Mouse (Mus musculus): ENCODE data around the gene Aldh1a3. TPM values are rescaled to one million over a fixed set of nuclear protein-coding genes. Genes with fewer than 3 reads are reported as not detected.
A peak's percentile ranks its signal among the peaks of the same experiment; 100 is the strongest.

Aldh1a3 gene
- polyA plus RNA-seq, 1 experiment from 2014 or later, result 2.9 TPM

DNA sequence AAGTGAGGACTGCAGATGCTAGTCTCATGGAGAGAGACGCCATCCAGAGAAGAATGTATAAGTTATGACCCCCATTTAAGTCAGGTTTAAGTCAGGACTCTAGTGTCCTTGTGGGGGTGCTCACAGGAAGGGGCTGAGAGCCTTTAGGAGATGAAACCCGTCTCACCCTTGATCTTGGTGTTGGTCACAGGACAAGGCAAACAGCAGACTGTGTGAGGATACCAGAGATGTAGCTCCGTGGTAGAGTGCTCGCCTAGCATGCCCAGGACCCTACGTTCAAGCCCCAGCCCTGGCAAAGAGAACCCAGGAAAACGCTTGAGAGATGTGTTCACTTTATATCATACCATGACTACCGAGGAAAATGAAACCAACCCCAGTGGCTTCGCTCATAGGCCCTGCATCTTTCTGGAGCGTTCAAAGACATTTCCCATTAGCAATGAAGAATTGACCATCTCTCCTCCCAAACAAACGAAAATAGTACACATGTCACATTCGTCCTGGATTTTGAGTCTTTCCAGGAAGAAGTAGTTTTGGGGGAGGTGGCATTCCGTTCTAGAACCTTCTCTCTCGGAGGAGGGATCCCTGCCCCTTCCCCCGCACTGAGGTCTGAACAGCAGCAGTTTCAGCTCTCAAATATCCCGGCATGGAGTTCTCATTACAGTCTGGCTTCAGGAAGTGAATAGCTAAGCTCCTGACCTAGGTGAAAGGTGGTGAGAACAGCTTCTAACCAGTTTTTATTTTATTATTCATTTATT, 21.6 kb upstream of the Aldh1a3 start:
- no peaks in the 10 kb centered on the region for H3K27me3 ChIP-seq (replicated peaks; ENCODE audit: control insufficient read depth, insufficient read depth, low read length)
- no peak overlapping the region for H3K4me3 ChIP-seq (ENCODE audit: low read depth, low read length)
- H3K27ac ChIP-seq (ENCODE audit: low read depth, low read length), result no peak overlapping the region
- DNase-seq (ENCODE audit: low spot score) (no peak), ATAC-seq (replicated peaks; ENCODE audit: low FRiP score) (no peak)
- no peaks in the 10 kb centered on the region for H3K36me3 ChIP-seq (ENCODE audit: control insufficient read depth, insufficient read depth, low read length)
- H3K4me2 ChIP-seq, result peak overlapping the region; percentile 40; the same call in 1 of the 2 replicates
- H3K4me1 ChIP-seq (replicated peaks; ENCODE audit: control insufficient read depth, insufficient read depth, low read length), result peaks cover 3% of the 10 kb centered on the region; the same call in 1 of the 2 replicates
- H3K9ac ChIP-seq (ENCODE audit: low read depth, low read length), result no peak overlapping the region
- 71% methylated on average over 15 of the region's 15 CpGs for WGBS
- no peaks in the 10 kb centered on the region for H3K9me3 ChIP-seq (ENCODE audit: control insufficient read depth, low read length)

DNA sequence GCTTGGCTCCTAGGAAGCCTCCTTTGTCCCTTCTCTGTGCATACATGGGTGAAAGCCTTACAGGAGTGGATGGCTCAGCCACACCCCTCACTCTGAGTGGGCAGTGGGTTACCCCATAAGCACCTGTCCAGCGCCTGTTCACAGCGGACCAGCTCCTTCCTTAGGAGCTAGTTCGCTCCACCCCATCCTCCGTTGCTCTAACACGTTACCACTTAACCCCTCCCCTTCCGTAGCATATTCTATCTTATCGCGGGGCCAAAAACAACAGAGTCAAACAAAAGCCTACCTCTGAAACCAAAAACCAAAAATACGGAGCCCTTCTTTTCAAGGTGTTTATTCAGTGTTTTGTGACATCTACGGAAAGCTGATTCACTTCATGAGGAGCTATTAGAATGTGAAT, 21.0 kb upstream of the Aldh1a3 start:
- ATAC-seq (replicated peaks; ENCODE audit: low FRiP score), result no peak
- DNase-seq (ENCODE audit: low spot score), result no peak
- H3K4me2 ChIP-seq, result peak overlapping the region; percentile 40; the same call in 1 of the 2 replicates

DNA sequence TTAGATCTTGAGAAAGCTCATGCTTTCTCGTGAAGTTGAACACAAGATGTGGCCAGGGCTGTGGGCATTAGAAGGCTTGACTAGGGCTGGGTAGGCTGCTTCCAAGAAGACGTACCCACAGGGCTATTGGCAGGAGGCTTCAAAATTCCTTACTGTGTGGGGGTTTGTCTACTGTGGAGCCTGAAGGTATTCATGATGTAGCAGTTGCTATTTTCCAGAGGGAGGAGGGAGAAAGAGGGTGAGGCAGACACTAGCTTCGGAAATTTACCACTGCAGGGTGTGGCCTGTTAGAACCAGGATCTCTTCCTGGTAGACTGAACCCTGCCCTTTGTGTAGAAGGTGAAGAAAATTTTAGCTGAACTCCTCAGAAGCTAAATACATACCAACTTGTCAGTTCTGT, 19.5 kb upstream of the Aldh1a3 start:
- Histone ChIP-seq H3K27me3 (replicated peaks; ENCODE audit: control insufficient read depth, insufficient read depth, low read length) (no peaks in the 10 kb centered on the region), H3K36me3 (ENCODE audit: control insufficient read depth, insufficient read depth, low read length) (no peaks in the 10 kb centered on the region), H3K27ac (ENCODE audit: low read depth, low read length) (no peak overlapping the region), H3K4me1 (replicated peaks; ENCODE audit: control insufficient read depth, insufficient read depth, low read length) (peaks cover 3% of the 10 kb centered on the region; the same call in 1 of the 2 replicates), H3K9me3 (ENCODE audit: control insufficient read depth, low read length) (no peaks in the 10 kb centered on the region), H3K4me3 (ENCODE audit: low read depth, low read length) (no peak overlapping the region), H3K4me2 (no peak overlapping the region), H3K9ac (ENCODE audit: low read depth, low read length) (no peak overlapping the region)
- WGBS, result 78% methylated on average over 3 of the region's 3 CpGs
- no peak for ATAC-seq (replicated peaks; ENCODE audit: low FRiP score)
- no peak for DNase-seq (ENCODE audit: low spot score)

More for the DNA sequence above, 21.0 kb upstream of the Aldh1a3 start:
- Histone ChIP-seq H3K36me3 (ENCODE audit: control insufficient read depth, insufficient read depth, low read length) (no peaks in the 10 kb centered on the region), H3K4me1 (replicated peaks; ENCODE audit: control insufficient read depth, insufficient read depth, low read length) (peaks cover 3% of the 10 kb centered on the region; the same call in 1 of the 2 replicates), H3K27ac (ENCODE audit: low read depth, low read length) (no peak overlapping the region), H3K9me3 (ENCODE audit: control insufficient read depth, low read length) (no peaks in the 10 kb centered on the region), H3K27me3 (replicated peaks; ENCODE audit: control insufficient read depth, insufficient read depth, low read length) (no peaks in the 10 kb centered on the region), H3K4me3 (ENCODE audit: low read depth, low read length) (no peak overlapping the region), H3K9ac (ENCODE audit: low read depth, low read length) (no peak overlapping the region)
- 42% methylated on average over 10 of the region's 10 CpGs for WGBS

DNA sequence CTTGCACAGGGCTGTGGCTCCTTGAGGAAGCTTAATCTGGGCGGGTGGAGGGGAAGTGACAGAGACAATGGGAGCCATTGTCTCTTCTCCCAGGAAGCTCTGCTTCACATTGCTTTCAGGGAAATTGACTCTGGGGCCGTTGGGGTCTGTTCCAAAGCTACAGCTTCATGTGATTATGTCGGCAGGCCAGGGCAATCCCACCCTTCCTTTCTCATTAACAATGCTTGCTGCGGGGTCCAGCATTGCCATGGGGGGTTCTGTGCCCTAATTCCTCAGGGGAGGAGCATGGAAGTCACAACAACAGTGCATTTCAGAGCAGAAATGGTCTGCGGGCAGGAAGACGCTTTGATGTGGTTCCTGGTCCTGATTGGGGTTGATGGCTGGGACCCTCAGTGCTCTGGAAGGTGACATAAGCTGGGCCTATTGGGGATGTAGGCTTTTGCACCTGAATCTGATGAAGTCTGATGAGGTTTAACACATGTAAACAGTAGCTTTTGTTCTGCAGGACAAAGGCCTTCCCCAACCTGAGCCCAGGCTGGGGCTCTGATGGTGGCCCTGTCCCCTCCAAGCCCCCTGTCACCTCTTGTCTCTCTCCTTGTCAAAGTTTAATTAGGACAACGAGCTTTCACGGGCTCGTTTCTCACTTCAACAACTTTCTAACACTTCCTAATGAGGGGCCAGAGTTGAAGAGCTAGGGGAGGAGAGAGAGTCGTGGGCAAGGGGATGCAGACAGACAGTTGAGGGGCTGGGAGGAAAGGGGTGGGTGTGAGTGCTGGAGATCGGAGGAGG, 18.0 kb upstream of the Aldh1a3 start:
- no peak overlapping the region for H3K4me2 ChIP-seq
- H3K4me1 ChIP-seq (replicated peaks; ENCODE audit: control insufficient read depth, insufficient read depth, low read length), result peaks cover 3% of the 10 kb centered on the region; the same call in 1 of the 2 replicates
- H3K27ac ChIP-seq (ENCODE audit: low read depth, low read length), result no peak overlapping the region
- no peaks in the 10 kb centered on the region for H3K27me3 ChIP-seq (replicated peaks; ENCODE audit: control insufficient read depth, insufficient read depth, low read length)
- ATAC-seq (replicated peaks; ENCODE audit: low FRiP score), result no peak
- no peak for DNase-seq (ENCODE audit: low spot score)
- H3K36me3 ChIP-seq (ENCODE audit: control insufficient read depth, insufficient read depth, low read length), result no peaks in the 10 kb centered on the region
- 32% methylated on average over 11 of the region's 11 CpGs for WGBS
- H3K9me3 ChIP-seq (ENCODE audit: control insufficient read depth, low read length), result no peaks in the 10 kb centered on the region
- H3K9ac ChIP-seq (ENCODE audit: low read depth, low read length), result no peak overlapping the region
- no peak overlapping the region for H3K4me3 ChIP-seq (ENCODE audit: low read depth, low read length)

DNA sequence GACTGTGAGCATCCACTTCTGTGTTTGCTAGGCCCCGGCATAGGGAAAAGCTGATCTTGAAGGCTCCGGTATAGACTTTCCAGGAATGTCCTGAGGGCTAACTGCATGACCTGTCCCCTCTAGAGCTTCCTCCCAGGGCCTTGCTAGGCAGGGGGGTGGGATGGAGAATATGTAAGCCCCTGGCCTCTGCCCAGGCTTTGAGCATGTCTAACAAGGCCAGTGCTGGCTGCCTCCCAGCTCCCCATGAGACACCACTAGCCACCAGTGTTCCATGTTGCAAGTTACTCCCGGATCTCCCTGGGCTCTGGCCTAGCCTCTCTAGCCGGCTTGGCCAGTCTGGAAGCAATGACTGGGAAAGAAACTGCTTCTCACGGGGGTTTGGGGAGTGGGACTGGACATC, 17.4 kb upstream of the Aldh1a3 start:
- H3K4me3 ChIP-seq (ENCODE audit: low read depth, low read length), result no peak overlapping the region
- no peaks in the 10 kb centered on the region for H3K9me3 ChIP-seq (ENCODE audit: control insufficient read depth, low read length)
- peaks cover under 1% of the 10 kb centered on the region; the same call in 1 of the 2 replicates for H3K4me1 ChIP-seq (replicated peaks; ENCODE audit: control insufficient read depth, insufficient read depth, low read length)
- no peak overlapping the region for H3K27ac ChIP-seq (ENCODE audit: low read depth, low read length)
- H3K27me3 ChIP-seq (replicated peaks; ENCODE audit: control insufficient read depth, insufficient read depth, low read length), result no peaks in the 10 kb centered on the region
- no peaks in the 10 kb centered on the region for H3K36me3 ChIP-seq (ENCODE audit: control insufficient read depth, insufficient read depth, low read length)
- ATAC-seq (replicated peaks; ENCODE audit: low FRiP score) (no peak), DNase-seq (ENCODE audit: low spot score) (no peak)
- no peak overlapping the region for H3K9ac ChIP-seq (ENCODE audit: low read depth, low read length)
- H3K4me2 ChIP-seq, result no peak overlapping the region
- 72% methylated on average over 5 of the region's 5 CpGs for WGBS

DNA sequence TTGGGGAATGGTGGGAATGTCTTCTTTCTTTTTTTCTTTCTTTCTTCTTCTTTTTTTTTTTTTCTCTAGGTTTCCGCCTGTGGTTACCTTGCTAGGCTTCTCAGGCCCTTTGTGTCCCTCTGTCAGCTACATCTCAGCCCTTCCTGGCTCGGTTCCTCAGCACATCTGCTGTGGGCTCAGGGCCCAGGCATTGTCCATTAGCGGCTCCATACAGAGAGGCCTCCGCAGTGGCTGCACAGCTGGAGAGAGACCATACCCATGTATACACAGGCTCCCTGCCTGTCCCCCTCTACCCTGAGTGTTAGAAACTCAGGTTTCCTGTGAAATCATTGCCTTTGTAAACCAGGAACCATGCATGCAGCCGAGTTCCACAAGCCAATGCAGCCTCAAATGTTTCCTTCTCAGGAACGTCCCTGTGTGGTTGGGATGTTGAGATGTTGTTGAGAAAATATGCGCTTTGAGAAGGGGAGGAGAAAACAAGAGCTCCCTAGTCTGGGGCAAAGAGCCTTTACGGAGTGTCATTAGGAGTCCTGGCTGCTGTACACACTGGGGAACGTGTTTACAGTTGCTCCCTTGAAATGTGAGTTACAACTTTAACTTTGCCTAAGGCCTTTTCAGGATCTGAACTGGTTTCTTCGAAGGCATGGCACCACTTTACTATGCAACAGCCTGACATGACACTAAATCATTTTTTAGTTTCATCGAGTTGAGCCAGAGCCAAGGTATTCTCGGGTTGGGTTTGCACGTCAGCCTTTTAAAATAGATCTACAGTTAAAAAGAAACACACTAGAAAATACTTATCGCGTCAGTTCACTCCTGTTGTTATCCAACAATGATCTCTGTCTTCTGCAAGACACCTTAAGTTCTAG, 15.4 kb upstream of the Aldh1a3 start:
- DNase-seq (ENCODE audit: low spot score), result no peak
- no peak overlapping the region for H3K27ac ChIP-seq (ENCODE audit: low read depth, low read length)
- no peaks in the 10 kb centered on the region for H3K36me3 ChIP-seq (ENCODE audit: control insufficient read depth, insufficient read depth, low read length)
- no peak overlapping the region for H3K9ac ChIP-seq (ENCODE audit: low read depth, low read length)
- H3K4me3 ChIP-seq (ENCODE audit: low read depth, low read length), result no peak overlapping the region
- no peak for ATAC-seq (replicated peaks; ENCODE audit: low FRiP score)
- no peaks in the 10 kb centered on the region for H3K9me3 ChIP-seq (ENCODE audit: control insufficient read depth, low read length)
- no peak overlapping the region for H3K4me2 ChIP-seq
- WGBS, result 68% methylated on average over 15 of the region's 15 CpGs
- H3K27me3 ChIP-seq (replicated peaks; ENCODE audit: control insufficient read depth, insufficient read depth, low read length), result no peaks in the 10 kb centered on the region
- H3K4me1 ChIP-seq (replicated peaks; ENCODE audit: control insufficient read depth, insufficient read depth, low read length), result no peaks in the 10 kb centered on the region

DNA sequence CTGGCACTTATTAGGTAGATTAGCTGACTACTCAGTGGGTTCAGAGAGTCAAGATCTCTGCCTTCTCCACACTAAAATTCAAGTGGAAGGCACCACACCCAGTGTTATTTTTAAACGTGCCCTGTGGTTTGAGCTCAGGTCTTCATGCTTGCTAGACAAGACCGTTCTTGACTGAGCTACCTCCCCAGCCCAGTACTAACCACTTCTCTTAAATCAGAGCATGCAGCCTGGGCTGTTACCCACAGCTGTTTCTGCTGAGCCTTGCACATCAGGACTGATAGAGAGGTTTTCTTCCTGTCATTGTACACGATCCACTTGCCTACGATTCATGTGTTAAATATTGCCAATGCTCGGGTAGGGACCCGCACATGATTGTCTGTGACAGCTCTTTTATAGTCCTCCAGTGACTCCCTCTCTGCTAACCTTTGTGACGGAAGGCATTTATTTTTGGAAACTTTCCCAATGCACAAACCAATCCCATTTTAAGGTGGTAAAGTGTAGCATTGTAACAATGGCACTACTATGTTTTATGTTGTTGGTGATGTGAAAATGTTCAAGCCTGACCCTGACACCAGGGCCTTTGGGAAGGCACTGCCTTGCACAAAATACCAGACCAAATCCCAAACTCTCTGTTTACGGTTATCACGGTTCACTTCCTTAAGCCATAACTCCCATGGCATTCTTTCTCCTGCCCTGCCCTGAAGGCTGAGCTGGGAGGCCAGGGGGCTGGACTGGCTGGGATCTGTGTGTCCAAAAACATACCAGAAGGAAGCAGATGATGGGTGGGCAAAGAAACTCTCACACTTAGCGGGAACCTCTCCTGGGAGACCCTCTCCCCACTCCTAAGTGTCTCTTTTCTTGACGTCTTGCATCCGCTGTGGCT, 11.7 kb upstream of the Aldh1a3 start:
- Histone ChIP-seq H3K4me3 (ENCODE audit: low read depth, low read length) (no peak overlapping the region), H3K9me3 (ENCODE audit: control insufficient read depth, low read length) (no peaks in the 10 kb centered on the region), H3K27me3 (replicated peaks; ENCODE audit: control insufficient read depth, insufficient read depth, low read length) (no peaks in the 10 kb centered on the region), H3K4me1 (replicated peaks; ENCODE audit: control insufficient read depth, insufficient read depth, low read length) (no peaks in the 10 kb centered on the region), H3K27ac (ENCODE audit: low read depth, low read length) (no peak overlapping the region), H3K9ac (ENCODE audit: low read depth, low read length) (no peak overlapping the region), H3K36me3 (ENCODE audit: control insufficient read depth, insufficient read depth, low read length) (no peaks in the 10 kb centered on the region), H3K4me2 (no peak overlapping the region)
- DNase-seq (ENCODE audit: low spot score) (no peak), ATAC-seq (replicated peaks; ENCODE audit: low FRiP score) (no peak)
- 60% methylated on average over 12 of the region's 12 CpGs for WGBS

All from liver, embryonic 11.5 days (tissue).